Mouse (Mus musculus): ENCODE data around the gene B230219D22Rik.
A peak's percentile ranks its signal among the peaks of the same experiment; 100 is the strongest.

B230219D22Rik gene

GRCm38 (mm10) chr13:55727120-55727838, 34.4 kb downstream of the B230219D22Rik start, which contains the start of gene Pcbd2:
Gene Pcbd2 (plus strand): TSS chr13:55727368.
- DNase-seq (ENCODE audit: low spot score in 2 of 2): peak; percentile 92 to 95

- peak; percentile 71 to 83 for DNase-seq (ENCODE audit: low spot score in 2 of 2)
Observed at GRCm38 (mm10) chr13:55727839-55728238, 34.9 kb downstream of the B230219D22Rik start.

- DNase-seq (ENCODE audit: low spot score in 2 of 2): no peak
Observed at GRCm38 (mm10) chr13:55730716-55731115, 37.8 kb downstream of the B230219D22Rik start.

- DNase-seq (ENCODE audit: low spot score in 2 of 2): no peak
Observed at GRCm38 (mm10) chr13:55732121-55732520, 39.2 kb downstream of the B230219D22Rik start.

GRCm38 (mm10) chr13:55733628-55734502, 40.9 kb downstream of the B230219D22Rik start:
- no peak for DNase-seq (ENCODE audit: low spot score in 2 of 2)

GRCm38 (mm10) chr13:55737885-55738284, 45.0 kb downstream of the B230219D22Rik start:
- DNase-seq (ENCODE audit: low spot score in 2 of 2): no peak

- no peak for DNase-seq (ENCODE audit: low spot score in 2 of 2)
Observed at GRCm38 (mm10) chr13:55742306-55742705, 49.4 kb downstream of the B230219D22Rik start.

Measured in spleen, postnatal 4 days (tissue).